Mouse (Mus musculus) thymus, adult 2 months (tissue): Measurements from ENCODE around the gene Card11.

Source experiments
- CTCF ChIP-seq: fragments of 200-500 bp; IDR thresholded peaks from 2 replicates; pipeline ENCODE4 v1.5.1; 2012; ENCODE audit warnings: mild to moderate bottlenecking, control low read depth, low read length, moderate library complexity, borderline replicate concordance; ENCODE audit not compliant: control insufficient read depth, poor library complexity, insufficient read depth; ENCODE audit errors: extremely low read depth
- POLR2A ChIP-seq: fragments of 200-500 bp; IDR thresholded peaks from 2 replicates; pipeline ENCODE4 v1.6.1; 2012; ENCODE audit warnings: mild to moderate bottlenecking, low read length, control low read depth, moderate library complexity; ENCODE audit not compliant: control insufficient read depth, poor library complexity, insufficient read depth; ENCODE audit errors: extremely low read depth

DNA sequence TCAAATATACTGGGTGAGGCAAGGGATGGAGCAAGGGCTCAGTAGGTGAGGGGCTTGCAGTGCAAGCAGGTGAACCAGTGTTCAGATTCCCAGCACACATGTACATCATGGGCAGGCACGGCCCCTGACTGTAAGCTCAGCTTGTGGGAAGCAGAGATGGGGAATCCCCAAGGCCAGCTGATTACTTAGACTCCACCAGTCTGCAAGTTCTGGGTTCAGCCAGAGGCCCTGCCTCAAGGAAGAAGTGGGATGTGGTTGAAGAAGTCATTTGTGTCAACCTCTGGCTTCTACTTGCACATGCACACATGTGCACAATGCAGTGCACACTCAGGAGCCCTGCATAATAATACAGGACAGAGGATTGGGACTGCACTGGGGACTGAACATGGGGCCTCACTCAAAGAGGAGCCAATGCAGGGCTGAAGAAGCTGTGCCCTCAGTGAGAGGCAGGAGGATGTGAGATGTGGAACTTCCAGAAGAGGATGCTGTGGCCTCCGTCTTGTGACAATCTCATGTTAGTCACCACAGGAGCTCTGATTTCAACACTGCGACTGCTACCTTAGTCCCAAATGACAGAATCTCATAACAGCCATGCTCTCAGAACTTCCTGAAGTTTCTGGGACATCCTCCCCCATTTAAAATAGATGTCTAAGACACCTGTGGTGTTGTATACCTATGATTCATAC, 3.8 kb upstream of the Card11 start:
- TF ChIP-seq CTCF = no peak
- TF ChIP-seq POLR2A = no peak
